Mouse (Mus musculus): ENCODE results near the gene Srrm2. TPM values are rescaled to one million over a fixed set of nuclear protein-coding genes. Genes with fewer than 3 reads are reported as not detected.

The Srrm2 gene
- polyA plus RNA-seq, 1 experiment, result 671 TPM

- Histone ChIP-seq H3K27me3 (ENCODE audit: control insufficient read depth, insufficient read depth, low read length) (no peaks in the 10 kb centered on the region), H3K4me3 (ENCODE audit: extremely low read depth, insufficient read depth, insufficient read length) (no peak overlapping the region), H3K36me3 (ENCODE audit: control insufficient read depth, insufficient read depth, low read length) (no peaks in the 10 kb centered on the region), H3K27ac (ENCODE audit: insufficient read depth, low read length) (no peak overlapping the region), H3K4me1 (ENCODE audit: control insufficient read depth, insufficient read depth, insufficient read length) (peaks cover 4% of the 10 kb centered on the region; the same call in 1 of the 2 replicates)
- TF ChIP-seq POLR2A (IDR thresholded peaks at IDR 0.05; ENCODE audit: low read depth, low read length), result no peak
- TF ChIP-seq CTCF (IDR thresholded peaks at IDR 0.05; ENCODE audit: extremely low read depth, insufficient read depth, insufficient read length, insufficient replicate concordance), result peak; percentile 93
- 3% methylated on average over 12 of the region's 12 CpGs for WGBS
- DNase-seq (ENCODE audit: low read depth in 1 of 2, low spot score in 2 of 2), result peak; percentile 75 to 86
Measured at GRCm38 (mm10) chr17:23774090-23774489, 16.2 kb upstream of the Srrm2 start.

GRCm38 (mm10) chr17:23776216-23776615 lies 14.1 kb upstream of the Srrm2 start:
- no peak for DNase-seq (ENCODE audit: low read depth in 1 of 2, low spot score in 2 of 2)
- no peaks in the 10 kb centered on the region for H3K27me3 ChIP-seq (ENCODE audit: control insufficient read depth, insufficient read depth, low read length)
- peaks cover 4% of the 10 kb centered on the region; the same call in 1 of the 2 replicates for H3K4me1 ChIP-seq (ENCODE audit: control insufficient read depth, insufficient read depth, insufficient read length)
- WGBS, result 91% methylated on average over 10 of the region's 10 CpGs
- H3K36me3 ChIP-seq (ENCODE audit: control insufficient read depth, insufficient read depth, low read length), result no peaks in the 10 kb centered on the region
- TF ChIP-seq CTCF (IDR thresholded peaks at IDR 0.05; ENCODE audit: extremely low read depth, insufficient read depth, insufficient read length, insufficient replicate concordance) (no peak), POLR2A (IDR thresholded peaks at IDR 0.05; ENCODE audit: low read depth, low read length) (no peak)
- no peak overlapping the region for H3K4me3 ChIP-seq (ENCODE audit: extremely low read depth, insufficient read depth, insufficient read length)
- H3K27ac ChIP-seq (ENCODE audit: insufficient read depth, low read length), result no peak overlapping the region

DNA sequence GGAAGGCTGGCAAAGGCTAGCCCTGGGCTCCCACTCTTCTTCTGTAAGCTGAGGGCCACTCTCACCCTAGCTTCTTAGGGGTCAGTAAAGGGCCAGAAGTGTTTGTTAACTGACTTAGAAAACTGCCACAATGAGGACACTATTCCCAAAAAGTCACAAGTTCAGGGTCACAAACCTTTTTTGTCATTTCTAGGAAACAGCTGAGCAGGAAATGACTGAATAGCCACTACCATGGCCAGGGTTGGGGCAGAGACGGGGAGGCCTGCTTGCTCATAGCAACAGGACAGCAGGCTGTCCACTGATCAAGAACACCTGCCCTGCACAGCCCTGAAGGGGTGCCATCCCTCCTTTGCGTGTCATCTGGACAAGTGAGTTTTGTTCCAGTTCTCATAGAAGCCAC lies 13.2 kb upstream of the Srrm2 start:
- no peak for TF ChIP-seq POLR2A (IDR thresholded peaks at IDR 0.05; ENCODE audit: low read depth, low read length)
- no peak for TF ChIP-seq CTCF (IDR thresholded peaks at IDR 0.05; ENCODE audit: extremely low read depth, insufficient read depth, insufficient read length, insufficient replicate concordance)
- no peak overlapping the region for H3K27ac ChIP-seq (ENCODE audit: insufficient read depth, low read length)
- H3K4me1 ChIP-seq (ENCODE audit: control insufficient read depth, insufficient read depth, insufficient read length), result peaks cover 4% of the 10 kb centered on the region; the same call in 1 of the 2 replicates

DNA sequence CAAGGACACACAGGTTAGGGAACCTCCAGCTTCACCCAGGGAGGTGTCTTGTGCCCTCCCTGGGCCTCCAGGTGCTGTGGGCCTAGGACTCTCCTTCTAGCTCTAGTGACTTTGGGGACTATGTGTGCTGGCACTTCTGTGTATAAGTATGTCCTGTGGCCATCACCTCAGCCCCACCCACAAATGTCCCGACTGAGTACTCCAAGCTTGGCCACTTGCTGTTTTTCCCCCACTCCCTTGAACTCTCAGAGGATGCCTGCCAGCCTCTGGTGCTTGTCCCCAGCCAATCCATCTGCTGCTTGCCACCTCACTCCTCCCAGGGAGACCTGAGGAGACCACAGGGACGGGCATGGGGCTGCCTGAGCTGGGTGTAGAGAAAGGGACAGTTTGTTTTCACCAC lies 11.9 kb upstream of the Srrm2 start:
- no peak overlapping the region for H3K4me3 ChIP-seq (ENCODE audit: extremely low read depth, insufficient read depth, insufficient read length)
- DNase-seq (ENCODE audit: low read depth in 1 of 2, low spot score in 2 of 2), result no peak
- no peak for TF ChIP-seq POLR2A (IDR thresholded peaks at IDR 0.05; ENCODE audit: low read depth, low read length)
- TF ChIP-seq CTCF (IDR thresholded peaks at IDR 0.05; ENCODE audit: extremely low read depth, insufficient read depth, insufficient read length, insufficient replicate concordance), result no peak
- no peaks in the 10 kb centered on the region for H3K36me3 ChIP-seq (ENCODE audit: control insufficient read depth, insufficient read depth, low read length)
- WGBS, result 46% methylated on average over 2 of the region's 2 CpGs
- no peak overlapping the region for H3K27ac ChIP-seq (ENCODE audit: insufficient read depth, low read length)
- no peaks in the 10 kb centered on the region for H3K27me3 ChIP-seq (ENCODE audit: control insufficient read depth, insufficient read depth, low read length)
- peaks cover 4% of the 10 kb centered on the region; the same call in 1 of the 2 replicates for H3K4me1 ChIP-seq (ENCODE audit: control insufficient read depth, insufficient read depth, insufficient read length)

More for the DNA sequence above, 13.2 kb upstream of the Srrm2 start:
- Histone ChIP-seq H3K36me3 (ENCODE audit: control insufficient read depth, insufficient read depth, low read length) (no peaks in the 10 kb centered on the region), H3K27me3 (ENCODE audit: control insufficient read depth, insufficient read depth, low read length) (no peaks in the 10 kb centered on the region), H3K4me3 (ENCODE audit: extremely low read depth, insufficient read depth, insufficient read length) (no peak overlapping the region)
- 75% methylated on average over 2 of the region's 2 CpGs for WGBS
- no peak for DNase-seq (ENCODE audit: low read depth in 1 of 2, low spot score in 2 of 2)

DNA sequence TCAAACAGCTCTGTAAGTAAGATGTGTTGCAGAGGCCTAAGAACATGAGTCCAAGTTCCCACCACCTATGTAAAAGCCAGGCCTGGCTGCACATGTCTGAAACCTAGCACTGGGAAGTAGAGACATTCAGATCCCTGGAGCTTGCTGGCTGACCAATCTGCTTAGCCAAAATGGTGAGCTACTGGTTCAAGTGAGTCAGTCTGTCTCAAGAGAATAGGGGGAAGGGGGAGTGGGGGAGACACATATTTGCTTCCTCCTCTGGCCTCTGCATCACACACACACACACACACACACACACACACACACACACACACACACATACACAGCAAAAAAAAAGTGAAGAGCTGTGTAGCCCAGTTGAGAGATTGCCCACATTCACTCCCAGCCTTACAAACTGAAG lies 7.0 kb upstream of the Srrm2 start:
- peaks cover 3% of the 10 kb centered on the region; the same call in 1 of the 2 replicates for H3K4me1 ChIP-seq (ENCODE audit: control insufficient read depth, insufficient read depth, insufficient read length)
- no peak for DNase-seq (ENCODE audit: low read depth in 1 of 2, low spot score in 2 of 2)
- no peak overlapping the region for H3K4me3 ChIP-seq (ENCODE audit: extremely low read depth, insufficient read depth, insufficient read length)
- H3K27me3 ChIP-seq (ENCODE audit: control insufficient read depth, insufficient read depth, low read length), result peaks cover 6% of the 10 kb centered on the region; the same call in 1 of the 2 replicates
- TF ChIP-seq CTCF (IDR thresholded peaks at IDR 0.05; ENCODE audit: extremely low read depth, insufficient read depth, insufficient read length, insufficient replicate concordance) (no peak), POLR2A (IDR thresholded peaks at IDR 0.05; ENCODE audit: low read depth, low read length) (no peak)
- no peak overlapping the region for H3K27ac ChIP-seq (ENCODE audit: insufficient read depth, low read length)
- no peaks in the 10 kb centered on the region for H3K36me3 ChIP-seq (ENCODE audit: control insufficient read depth, insufficient read depth, low read length)

DNA sequence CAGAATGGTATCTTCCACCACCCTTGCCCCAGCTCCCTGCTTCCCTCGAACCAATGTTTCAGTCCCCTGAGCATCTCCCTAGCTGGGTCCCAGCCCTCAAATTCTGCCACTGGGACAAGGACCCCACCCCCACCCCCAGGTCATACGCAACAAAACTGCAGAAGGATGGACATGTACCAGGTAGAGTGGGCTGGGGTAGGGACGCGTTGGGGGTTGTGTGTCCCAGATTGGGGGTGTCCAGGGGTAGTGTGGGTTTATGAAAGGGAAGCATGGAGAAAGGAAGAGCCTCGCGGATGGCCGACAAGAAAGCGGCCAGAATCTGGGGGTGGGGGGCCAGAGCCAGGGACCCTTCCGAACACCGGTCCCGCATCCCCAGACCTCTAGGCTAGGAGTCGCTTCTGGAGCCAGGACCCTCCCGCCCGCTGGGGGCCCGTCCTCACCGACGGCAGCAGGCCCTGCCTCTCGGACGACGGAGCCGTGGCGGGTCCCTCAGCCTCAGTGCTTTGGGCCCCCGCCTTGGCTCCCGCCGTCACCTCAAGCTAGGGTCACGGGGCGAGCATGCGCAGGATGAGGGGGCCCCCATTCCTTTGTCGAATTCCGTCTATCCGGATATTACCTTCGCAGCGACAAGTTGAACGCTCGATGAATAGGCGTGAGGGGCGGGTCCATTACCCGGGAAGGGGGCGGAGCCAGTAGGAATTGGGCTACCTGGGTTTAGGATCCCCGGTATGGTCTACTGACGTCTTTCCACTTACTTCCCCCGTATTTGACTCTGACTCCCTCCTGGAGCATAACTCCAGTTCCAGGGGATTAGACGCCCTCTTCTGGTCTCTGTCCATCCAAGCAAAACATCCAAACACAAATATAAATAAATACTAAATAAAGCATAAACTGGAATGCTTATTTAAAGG lies 4.5 kb upstream of the Srrm2 start, which contains the start of gene Flywch2:
Flywch2 (minus strand) TSS at position 521 of the 911 bp plus-strand sequence.
- H3K4me1 ChIP-seq (ENCODE audit: control insufficient read depth, insufficient read depth, insufficient read length), result peaks cover 7% of the 10 kb centered on the region; the same call in 1 of the 2 replicates
- H3K4me3 ChIP-seq (ENCODE audit: extremely low read depth, insufficient read depth, insufficient read length), result peak within 1 kb of the TSS; percentile 35; the same call in 1 of the 2 replicates
- no peaks in the 10 kb centered on the region for H3K36me3 ChIP-seq (ENCODE audit: control insufficient read depth, insufficient read depth, low read length)
- WGBS, result 14% methylated on average over 43 of the region's 43 CpGs
- peak in 1 of 2 experiments; percentile 28 for DNase-seq (ENCODE audit: low read depth in 1 of 2, low spot score in 2 of 2)
- no peak for TF ChIP-seq CTCF (IDR thresholded peaks at IDR 0.05; ENCODE audit: extremely low read depth, insufficient read depth, insufficient read length, insufficient replicate concordance)
- no peak for TF ChIP-seq POLR2A (IDR thresholded peaks at IDR 0.05; ENCODE audit: low read depth, low read length)
- H3K27ac ChIP-seq (ENCODE audit: insufficient read depth, low read length), result no peak within 1 kb of the TSS
- peaks cover 6% of the 10 kb centered on the region; the same call in 1 of the 2 replicates for H3K27me3 ChIP-seq (ENCODE audit: control insufficient read depth, insufficient read depth, low read length)

All from spleen, adult 2 months (tissue).